Mouse (Mus musculus): ENCODE results near the gene Sh3kbp1. TPM values are rescaled to one million over a fixed set of nuclear protein-coding genes. Genes with fewer than 3 reads are reported as not detected.
"Not testable (repeated sequence)": the region's sequence is repeated elsewhere in the genome, so short reads cannot be mapped to it uniquely, and the experiment has no call there.

Sh3kbp1 gene
- 44.0 and 51.2 TPM in 2 replicates for polyA plus RNA-seq (2015; fragmentation: Nextera tagmentation; extraction: Ambion mirVana)

DNA sequence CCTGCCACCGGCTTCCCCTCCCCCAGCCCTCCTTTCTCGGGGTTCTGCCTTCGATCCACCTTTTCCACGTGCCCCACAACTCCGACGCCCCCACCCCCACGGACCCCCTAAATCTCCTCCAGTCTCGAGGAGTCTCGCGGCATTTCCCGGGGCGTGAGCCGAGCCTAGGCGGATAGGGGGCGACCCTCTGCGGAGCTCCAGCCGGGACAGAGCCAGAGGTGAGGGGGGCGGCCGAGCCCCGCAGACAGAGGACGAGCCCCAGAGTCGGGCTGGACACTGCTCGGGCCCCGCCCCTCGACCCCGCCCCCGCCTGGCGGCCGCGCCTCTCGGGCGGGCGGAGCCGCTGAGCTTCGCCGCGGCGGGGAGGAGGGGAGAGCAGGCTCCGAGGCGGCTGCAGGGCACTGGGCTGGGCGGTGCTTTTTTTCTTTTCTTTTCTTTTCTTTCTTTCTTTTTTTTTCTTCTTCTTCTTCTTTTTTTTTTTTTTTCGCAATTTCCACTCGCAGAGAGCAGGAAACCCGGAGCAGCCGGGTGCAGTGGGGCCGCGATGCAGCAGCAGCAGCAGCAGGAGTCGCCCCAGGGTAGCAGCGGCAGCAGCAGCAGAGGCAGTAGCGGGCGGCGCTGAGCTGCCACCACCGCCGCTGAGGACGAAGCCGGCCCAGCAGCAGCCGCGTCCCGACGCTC, at the start of gene Sh3kbp1:
Gene Sh3kbp1 (plus strand): TSS at position 366 of the 681 bp plus-strand sequence.
- no peaks in the 10 kb centered on the region for H3K27me3 ChIP-seq
- H3K9ac ChIP-seq: peak within 1 kb of the TSS; percentile 73
- ATAC-seq (ENCODE audit: low FRiP score, low read depth): peak; percentile 86
- peak within 1 kb of the TSS; percentile 84 for H3K27ac ChIP-seq (replicated peaks)
- no peaks in the 10 kb centered on the region for H3K9me3 ChIP-seq
- H3K36me3 ChIP-seq: no peaks in the 10 kb centered on the region
- peak within 1 kb of the TSS; percentile 73 for H3K4me3 ChIP-seq
- 15% methylated on average over 55 of the region's 60 CpGs for WGBS
- H3K4me2 ChIP-seq: peak within 1 kb of the TSS; percentile 66
- H3K4me1 ChIP-seq (replicated peaks): peaks cover 17% of the 10 kb centered on the region; the same call in 1 of the 2 replicates

DNA sequence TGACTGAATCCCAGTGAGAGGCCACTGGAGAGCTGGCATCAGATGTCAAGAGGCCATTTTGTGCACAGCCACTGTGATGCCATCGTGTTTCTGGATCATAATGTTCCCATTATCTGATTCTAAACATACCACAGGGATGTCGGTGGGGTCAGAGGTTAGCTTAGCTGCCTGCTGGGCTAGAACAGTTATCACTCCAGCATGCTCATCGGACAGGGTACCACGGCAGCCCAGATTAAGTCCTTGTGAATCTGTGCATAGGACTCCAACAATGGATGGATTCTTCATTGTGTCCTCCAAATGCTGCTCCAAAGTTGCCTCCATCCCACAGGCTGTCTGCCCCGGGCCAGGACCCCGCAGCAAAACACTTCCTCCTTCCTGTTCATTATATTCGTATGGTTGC, 42.3 kb upstream of the Sh3kbp1 start:
- H3K9ac ChIP-seq; H3K4me2 ChIP-seq; H3K4me1 ChIP-seq (replicated peaks); H3K27me3 ChIP-seq; ATAC-seq (ENCODE audit: low FRiP score, low read depth); H3K27ac ChIP-seq (replicated peaks); H3K4me3 ChIP-seq; H3K9me3 ChIP-seq; H3K36me3 ChIP-seq: not testable (repeated sequence)
- 63% methylated on average over 7 of the region's 7 CpGs for WGBS

DNA sequence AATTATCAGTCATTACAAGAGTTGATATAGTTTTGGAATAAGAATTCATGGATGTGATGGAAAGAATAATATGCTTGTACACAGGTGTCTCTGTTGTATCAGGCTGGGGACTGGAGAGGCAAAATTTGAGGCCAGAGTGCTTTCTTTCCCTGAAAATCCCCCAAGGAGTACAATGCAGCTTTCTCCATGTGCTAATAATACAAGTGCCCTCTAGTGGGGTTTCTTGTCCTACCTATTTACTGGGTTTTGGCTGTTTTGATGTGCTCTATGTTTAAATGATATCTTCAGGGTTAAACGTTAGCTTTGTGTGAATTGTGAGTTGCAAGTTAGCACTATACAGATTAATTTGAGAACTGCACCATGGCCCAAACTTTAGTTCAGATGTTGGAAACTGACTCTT, 35.4 kb upstream of the Sh3kbp1 start:
- Histone ChIP-seq H3K4me1 (replicated peaks) (no peaks in the 10 kb centered on the region), H3K27ac (replicated peaks) (no peak overlapping the region), H3K4me2 (no peak overlapping the region), H3K9me3 (no peaks in the 10 kb centered on the region), H3K4me3 (no peak overlapping the region), H3K36me3 (no peaks in the 10 kb centered on the region), H3K9ac (no peak overlapping the region), H3K27me3 (no peaks in the 10 kb centered on the region)
- WGBS: 70% methylated on average over 1 of the region's 1 CpGs
- ATAC-seq (ENCODE audit: low FRiP score, low read depth): no peak

DNA sequence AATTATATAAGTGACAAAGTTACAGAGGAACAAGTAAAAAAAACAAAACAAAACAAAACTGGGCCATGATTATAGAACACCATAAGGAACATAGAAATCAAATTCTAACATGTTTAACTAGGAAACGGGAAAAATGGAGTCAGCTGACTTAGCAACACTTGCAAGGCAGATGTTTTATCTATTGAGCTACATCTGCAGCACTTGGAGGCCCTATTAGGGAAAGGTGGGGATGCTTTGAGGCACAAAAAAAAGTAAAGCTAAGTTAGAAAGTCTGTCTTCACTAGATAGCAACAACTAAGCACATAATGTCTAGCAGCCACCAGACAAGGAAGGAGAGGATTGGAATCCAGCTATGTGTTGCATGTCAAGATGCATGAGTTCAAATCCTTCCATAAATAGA, 29.6 kb upstream of the Sh3kbp1 start:
- no peak for ATAC-seq (ENCODE audit: low FRiP score, low read depth)
- H3K4me3 ChIP-seq: no peak overlapping the region
- H3K4me1 ChIP-seq (replicated peaks): no peaks in the 10 kb centered on the region
- no peaks in the 10 kb centered on the region for H3K27me3 ChIP-seq
- no peaks in the 10 kb centered on the region for H3K9me3 ChIP-seq
- H3K36me3 ChIP-seq: no peaks in the 10 kb centered on the region
- no peak overlapping the region for H3K4me2 ChIP-seq
- WGBS: 69% methylated on average over 1 of the region's 1 CpGs
- no peak overlapping the region for H3K9ac ChIP-seq
- H3K27ac ChIP-seq (replicated peaks): no peak overlapping the region

DNA sequence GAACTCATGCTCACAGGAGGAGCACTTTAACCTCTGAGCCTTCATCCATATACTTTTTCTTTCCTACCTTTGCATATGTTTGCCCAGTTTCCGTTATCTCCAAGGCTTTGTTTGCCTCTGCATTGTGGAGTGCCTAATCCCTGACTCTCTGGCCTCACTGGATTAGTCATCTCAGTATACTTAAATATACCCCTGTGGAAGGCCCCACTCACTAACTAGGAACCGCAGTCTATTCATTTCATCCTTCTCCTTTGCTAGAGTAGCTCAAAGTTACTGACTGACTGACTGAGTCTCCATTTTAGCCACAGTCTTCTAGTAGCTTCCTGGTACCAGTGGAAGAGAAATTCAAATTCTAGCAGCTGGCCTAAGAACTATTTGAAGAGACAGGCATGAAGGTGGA, 22.2 kb upstream of the Sh3kbp1 start:
- WGBS: 82% methylated on average over 2 of the region's 2 CpGs
- Histone ChIP-seq H3K36me3 (no peaks in the 10 kb centered on the region), H3K27me3 (0 out of 2 replicates have a peak, but pooled peaks cover 4% of the 10 kb centered on the region), H3K4me2 (no peak overlapping the region), H3K27ac (replicated peaks) (no peak overlapping the region), H3K9ac (no peak overlapping the region), H3K4me3 (no peak overlapping the region), H3K4me1 (replicated peaks) (no peaks in the 10 kb centered on the region), H3K9me3 (no peaks in the 10 kb centered on the region)
- ATAC-seq (ENCODE audit: low FRiP score, low read depth): no peak

DNA sequence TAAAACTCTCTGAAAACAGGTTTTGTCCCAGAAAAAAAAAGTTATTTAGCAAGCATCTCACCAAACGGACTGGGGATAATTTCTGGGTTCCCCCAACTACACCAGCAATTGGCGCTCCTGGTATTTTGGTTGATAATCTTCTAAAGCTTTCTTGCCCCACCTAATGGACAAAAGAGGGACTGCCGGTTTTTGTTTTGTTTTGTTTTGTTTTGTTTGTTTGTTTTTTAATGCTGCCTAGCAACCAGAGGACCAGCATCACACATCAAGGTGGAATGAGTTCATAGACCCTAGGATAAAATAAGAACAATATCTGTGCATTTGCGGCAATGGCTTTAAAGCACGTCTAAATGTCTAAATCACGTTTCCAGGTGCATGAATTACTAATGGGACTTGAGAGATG, 20.1 kb upstream of the Sh3kbp1 start:
- Histone ChIP-seq H3K36me3 (no peaks in the 10 kb centered on the region), H3K4me3 (no peak overlapping the region), H3K27me3 (0 out of 2 replicates have a peak, but pooled peaks cover 4% of the 10 kb centered on the region), H3K9ac (no peak overlapping the region), H3K9me3 (no peaks in the 10 kb centered on the region), H3K4me1 (replicated peaks) (no peaks in the 10 kb centered on the region), H3K27ac (replicated peaks) (no peak overlapping the region), H3K4me2 (no peak overlapping the region)
- ATAC-seq (ENCODE audit: low FRiP score, low read depth): no peak
- 49% methylated on average over 6 of the region's 6 CpGs for WGBS

DNA sequence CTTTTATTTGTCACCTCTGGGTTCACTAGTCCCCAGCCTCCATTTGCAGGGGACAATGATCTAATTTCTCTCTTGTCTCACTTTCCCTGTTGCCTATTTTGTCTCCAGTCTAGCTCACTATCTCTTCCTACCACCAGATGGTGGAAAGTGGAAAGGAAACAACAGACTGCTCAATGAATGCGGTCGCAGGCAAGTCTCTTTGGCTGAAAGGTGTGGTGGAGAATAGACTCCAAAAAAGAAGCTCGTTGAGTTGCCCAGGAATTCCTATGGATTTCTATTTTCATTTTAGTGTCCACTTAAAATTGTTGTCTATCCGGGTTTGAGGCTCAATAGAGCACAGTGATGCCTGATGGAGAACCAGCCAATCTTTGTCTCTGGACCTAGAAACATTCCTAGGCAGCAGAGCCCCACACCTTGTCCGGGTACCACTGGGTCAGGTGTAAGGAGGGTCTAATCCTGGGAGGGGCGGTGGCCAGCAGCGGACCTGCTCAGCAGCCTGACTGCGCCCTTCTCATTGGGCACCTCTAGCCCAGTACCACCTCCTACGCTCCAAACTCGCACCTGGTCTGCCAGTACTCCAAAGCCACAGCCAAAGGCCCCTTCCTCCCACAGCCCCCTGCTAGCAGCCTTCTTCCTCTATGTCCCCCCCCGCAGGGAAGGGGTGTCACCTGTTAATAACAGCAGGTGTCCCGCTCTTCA, 715 bp upstream of the Sh3kbp1 start:
- peaks cover 17% of the 10 kb centered on the region; the same call in 1 of the 2 replicates for H3K4me1 ChIP-seq (replicated peaks)
- peak overlapping the region; percentile 84 for H3K27ac ChIP-seq (replicated peaks)
- 28% methylated on average over 12 of the region's 12 CpGs for WGBS
- no peak overlapping the region for H3K9ac ChIP-seq
- H3K4me2 ChIP-seq: peak overlapping the region; percentile 66
- ATAC-seq (ENCODE audit: low FRiP score, low read depth): peak; percentile 67
- H3K27me3 ChIP-seq: no peaks in the 10 kb centered on the region
- no peaks in the 10 kb centered on the region for H3K9me3 ChIP-seq
- H3K36me3 ChIP-seq: no peaks in the 10 kb centered on the region
- peak overlapping the region; percentile 73 for H3K4me3 ChIP-seq

DNA sequence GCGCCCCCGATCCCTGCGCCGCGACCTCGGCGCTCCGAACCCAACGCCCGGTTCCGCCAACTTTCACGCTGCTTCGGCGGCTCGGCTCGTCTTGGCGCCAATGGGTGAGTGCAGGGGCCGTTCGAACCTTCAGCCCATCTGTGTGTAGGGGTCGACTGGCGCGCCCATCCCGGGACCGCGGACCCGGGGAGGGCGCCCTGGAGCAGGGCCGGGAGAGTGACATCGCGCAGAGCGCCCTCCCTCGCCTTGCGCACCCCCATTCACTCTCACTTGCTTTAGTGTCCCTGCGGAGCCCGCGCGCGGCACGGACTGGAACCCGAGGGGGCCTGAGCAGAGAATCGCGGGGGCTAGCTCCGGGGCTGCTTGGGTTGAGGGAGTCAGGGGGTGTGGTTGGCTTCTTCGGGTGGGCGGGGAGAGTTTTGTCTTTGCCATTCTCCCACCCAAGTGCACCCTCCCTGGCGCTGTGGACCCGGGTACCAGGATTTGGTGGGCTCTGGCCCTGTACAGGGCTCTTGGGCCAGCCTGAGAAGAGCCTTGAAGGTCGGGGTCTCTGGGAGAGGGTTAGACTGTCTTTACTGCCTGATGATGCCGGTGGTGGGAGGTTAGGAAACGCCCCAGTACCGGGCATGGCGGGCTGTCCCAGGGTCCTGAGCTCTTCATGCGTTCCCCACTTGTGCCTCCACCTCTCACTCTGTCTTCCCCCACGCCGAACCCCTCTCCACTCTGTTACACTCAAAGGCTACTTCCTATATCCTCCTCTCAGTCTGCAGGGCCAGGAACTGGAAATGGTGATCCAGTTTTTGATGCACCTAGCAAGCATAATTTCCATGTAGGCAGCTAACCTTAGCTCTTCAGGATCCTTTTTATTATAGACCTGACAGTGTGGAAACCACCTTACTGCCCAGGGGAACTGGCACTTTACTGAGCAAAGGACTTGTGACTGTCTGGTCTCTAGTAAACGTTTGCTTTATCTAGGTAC, 805 bp downstream of the Sh3kbp1 start:
- peak overlapping the region; percentile 73 for H3K4me3 ChIP-seq
- 35% methylated on average over 45 of the region's 56 CpGs for WGBS
- H3K4me1 ChIP-seq (replicated peaks): peaks cover 17% of the 10 kb centered on the region; the same call in 1 of the 2 replicates
- no peaks in the 10 kb centered on the region for H3K9me3 ChIP-seq
- ATAC-seq (ENCODE audit: low FRiP score, low read depth): peak; percentile 76
- H3K27ac ChIP-seq (replicated peaks): peak overlapping the region; percentile 84
- H3K27me3 ChIP-seq: no peaks in the 10 kb centered on the region
- H3K9ac ChIP-seq: peak overlapping the region; percentile 73
- peak overlapping the region; percentile 66 for H3K4me2 ChIP-seq
- no peaks in the 10 kb centered on the region for H3K36me3 ChIP-seq

DNA sequence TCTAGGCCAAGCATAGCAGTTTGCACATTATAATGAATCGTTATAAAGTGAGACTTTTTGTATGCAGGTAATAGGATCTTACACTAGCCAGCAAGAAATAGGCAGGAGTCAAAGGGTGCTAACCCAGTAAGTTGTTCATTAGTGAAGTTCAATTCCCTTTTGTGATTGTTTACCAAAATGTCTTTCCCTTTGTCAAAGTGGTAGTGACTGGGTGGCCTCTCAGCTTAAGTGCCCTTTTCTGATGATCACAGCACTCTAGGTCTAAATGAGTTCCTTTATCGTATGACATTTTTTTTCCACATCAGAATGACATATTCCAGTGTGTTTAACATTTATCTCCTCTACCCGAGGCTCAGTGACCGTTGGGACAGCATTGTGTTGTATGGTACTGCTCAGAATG, 1.6 kb downstream of the Sh3kbp1 start:
- 49% methylated on average over 4 of the region's 4 CpGs for WGBS
- Histone ChIP-seq H3K36me3 (no peaks in the 10 kb centered on the region), H3K4me3 (peak overlapping the region; percentile 73), H3K4me1 (replicated peaks) (peaks cover 17% of the 10 kb centered on the region; the same call in 1 of the 2 replicates), H3K9me3 (no peaks in the 10 kb centered on the region), H3K9ac (peak overlapping the region; percentile 73), H3K27ac (replicated peaks) (no peak overlapping the region), H3K4me2 (peak overlapping the region; percentile 66), H3K27me3 (no peaks in the 10 kb centered on the region)
- ATAC-seq (ENCODE audit: low FRiP score, low read depth): no peak

DNA sequence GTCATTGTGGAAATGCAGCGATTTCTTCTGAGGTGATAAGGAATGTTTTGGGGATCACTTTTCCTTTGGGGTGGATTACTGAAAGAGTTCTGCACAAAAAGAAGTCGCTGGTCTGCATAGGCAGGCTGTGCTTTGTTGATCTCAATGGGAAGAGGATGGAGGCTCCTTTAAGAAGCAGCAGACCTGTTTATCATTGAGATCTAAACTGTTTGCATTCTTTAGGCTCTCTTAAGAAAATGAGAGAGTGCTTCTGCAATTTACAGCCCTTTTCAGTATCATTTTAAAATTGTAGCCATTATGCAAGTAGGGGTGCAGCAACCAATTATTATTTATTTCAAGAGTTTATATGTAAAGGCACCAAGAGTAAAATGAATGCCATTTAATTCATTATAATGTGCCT, 2.1 kb downstream of the Sh3kbp1 start:
- peak overlapping the region; percentile 66 for H3K4me2 ChIP-seq
- H3K9ac ChIP-seq: peak overlapping the region; percentile 4; the same call in 1 of the 2 replicates
- H3K9me3 ChIP-seq: no peaks in the 10 kb centered on the region
- H3K4me3 ChIP-seq: peak overlapping the region; percentile 73
- no peak for ATAC-seq (ENCODE audit: low FRiP score, low read depth)
- H3K4me1 ChIP-seq (replicated peaks): peaks cover 17% of the 10 kb centered on the region; the same call in 1 of the 2 replicates
- H3K36me3 ChIP-seq: no peaks in the 10 kb centered on the region
- 29% methylated on average over 2 of the region's 2 CpGs for WGBS
- no peaks in the 10 kb centered on the region for H3K27me3 ChIP-seq
- no peak overlapping the region for H3K27ac ChIP-seq (replicated peaks)

DNA sequence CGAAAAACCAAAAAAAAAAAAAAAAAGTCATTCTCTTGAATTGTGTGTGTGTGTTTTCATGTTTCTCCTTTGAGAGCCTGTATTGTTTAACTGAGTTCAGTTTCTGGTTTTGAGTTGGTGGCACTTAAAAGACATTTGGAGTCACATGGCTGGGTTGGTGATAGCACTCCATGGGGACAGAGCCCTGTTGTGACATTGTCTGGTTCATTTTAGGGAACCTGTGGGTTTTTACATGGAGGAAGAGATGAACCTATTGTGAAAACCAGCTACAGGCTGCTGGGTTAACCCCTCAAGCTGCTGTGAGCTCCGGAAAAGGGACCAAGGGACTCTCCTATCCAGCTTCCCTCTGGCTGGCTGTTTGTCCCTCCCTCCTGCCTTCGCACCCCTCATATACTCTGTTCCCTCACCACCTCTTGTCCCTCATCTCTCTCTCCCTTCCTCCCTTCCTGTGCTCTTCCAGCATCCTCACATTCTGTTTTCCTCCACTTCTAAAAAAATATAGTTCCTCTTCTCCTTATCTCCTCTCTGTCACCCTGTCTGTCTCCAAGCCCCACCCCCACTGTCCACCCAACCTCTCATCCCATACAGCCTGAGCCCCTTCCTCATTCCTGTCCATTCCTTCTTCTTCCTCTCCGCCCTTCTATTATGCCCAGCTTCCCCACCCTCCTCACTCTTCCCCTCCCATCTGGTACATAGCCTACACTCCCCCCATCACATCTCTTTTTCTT, 11.6 kb downstream of the Sh3kbp1 start:
- WGBS: 95% methylated on average over 4 of the region's 4 CpGs

More for the DNA sequence above, 11.6 kb downstream of the Sh3kbp1 start:
- no peaks in the 10 kb centered on the region for H3K36me3 ChIP-seq
- ATAC-seq (ENCODE audit: low FRiP score, low read depth): no peak
- H3K27ac ChIP-seq (replicated peaks): no peak overlapping the region
- H3K9ac ChIP-seq: no peak overlapping the region
- no peaks in the 10 kb centered on the region for H3K27me3 ChIP-seq
- no peak overlapping the region for H3K4me3 ChIP-seq
- no peaks in the 10 kb centered on the region for H3K9me3 ChIP-seq
- no peaks in the 10 kb centered on the region for H3K4me1 ChIP-seq (replicated peaks)
- no peak overlapping the region for H3K4me2 ChIP-seq
